Mouse (Mus musculus) mature B cell (primary cell): ENCODE measurements around the gene Ist1.

Experiments used
- in situ Hi-C: fragments of 300-500 bp; cut with MboI; formaldehyde crosslinking; loops from 2 replicates; pipeline ENCODE4 v1.14.3; 2019

The Ist1 gene

DNA sequence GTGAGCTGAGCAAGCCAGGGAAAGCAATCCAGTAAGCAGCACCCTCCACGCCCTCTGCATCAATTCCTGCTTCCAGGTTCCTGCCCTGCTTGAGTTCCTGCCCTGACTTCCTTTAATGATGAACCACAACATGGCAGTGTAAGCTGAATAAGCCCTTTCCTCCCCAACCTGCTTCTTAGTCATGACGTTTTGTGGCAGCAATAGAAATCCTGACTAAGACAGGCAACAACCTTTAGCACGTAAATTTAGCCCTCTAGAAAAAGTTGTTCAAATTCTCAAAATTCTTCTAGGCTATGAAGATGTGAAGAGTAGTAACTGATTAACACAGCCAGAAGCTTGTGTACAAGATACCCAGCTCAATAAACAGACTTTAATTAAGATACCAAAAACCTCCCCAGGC is 11.5 kb downstream of the Ist1 start:
- in situ Hi-C loops = no loop called here

DNA sequence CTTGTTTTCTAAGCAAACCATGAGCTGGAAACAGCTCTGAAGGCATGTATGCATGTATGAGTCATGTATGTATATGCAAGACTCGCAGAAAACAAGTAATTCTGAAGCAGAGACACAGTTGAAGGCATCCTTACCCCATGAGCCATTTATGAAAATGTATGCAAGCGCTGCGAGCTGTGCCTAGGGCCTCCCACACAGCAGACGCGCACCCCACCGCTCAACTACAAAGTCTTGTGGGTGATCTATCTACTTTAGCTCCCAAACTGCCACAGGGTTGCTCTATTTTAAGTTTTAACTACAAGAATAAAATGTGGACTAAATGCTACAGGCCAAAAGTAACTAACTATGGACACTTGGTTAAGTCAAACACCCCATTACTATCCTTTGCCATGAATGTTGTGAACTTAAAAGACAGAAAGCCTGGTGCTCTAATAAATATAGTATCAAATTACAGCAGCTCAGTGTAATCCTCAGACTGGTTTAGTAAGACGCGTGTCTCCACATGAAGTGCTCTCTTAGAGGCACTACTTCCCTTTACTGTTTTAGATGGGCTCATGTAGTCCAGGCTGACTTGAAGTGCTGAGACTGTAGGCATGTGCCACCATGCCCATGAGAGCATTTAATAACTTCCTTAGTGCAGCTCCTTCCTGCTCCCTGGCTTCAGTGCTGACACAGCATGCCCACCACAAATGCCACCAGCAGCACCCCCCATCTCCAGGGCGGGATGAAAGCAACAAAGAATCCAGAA is 17.0 kb downstream of the Ist1 start:
- in situ Hi-C loops = no loop called here

DNA sequence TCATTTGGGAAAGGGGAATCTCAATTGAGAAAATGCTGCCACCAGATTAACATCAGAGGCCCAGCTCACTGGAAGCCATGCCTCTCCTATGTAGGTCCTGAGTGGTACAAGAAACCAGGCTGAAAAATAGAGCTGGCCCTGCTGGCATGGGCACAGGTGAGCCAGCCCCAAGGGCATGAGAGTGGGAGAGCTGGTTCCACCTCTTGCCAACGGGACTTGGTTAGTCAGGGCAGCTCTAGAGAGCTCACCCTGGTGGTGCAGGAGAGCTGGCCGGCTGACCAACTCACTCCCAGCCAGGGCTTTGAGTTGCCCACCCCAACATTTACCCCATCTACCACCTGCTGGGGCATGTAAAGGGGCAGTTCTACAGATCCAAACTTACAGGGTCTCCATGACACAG is 19.5 kb downstream of the Ist1 start:
- in situ Hi-C loops = no loop called here

DNA sequence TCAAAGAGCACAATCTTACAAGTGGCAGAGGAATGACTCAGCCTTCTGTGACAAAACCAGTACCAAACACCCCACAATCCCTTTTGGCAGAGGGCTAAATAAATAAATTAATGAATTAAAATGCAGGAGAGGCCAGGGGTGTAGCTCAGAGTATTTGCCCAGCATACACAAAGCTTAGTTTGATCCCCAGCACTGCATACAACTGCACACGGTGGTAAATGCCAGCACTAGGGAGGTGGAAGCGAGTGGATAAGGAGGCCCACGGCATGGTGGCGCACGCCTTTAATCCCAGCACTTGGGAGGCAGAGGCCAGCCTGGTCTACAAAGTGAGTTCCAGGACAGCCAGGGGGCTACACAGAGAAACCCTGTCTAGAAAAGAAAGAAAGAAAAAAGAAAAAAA is 20.4 kb downstream of the Ist1 start:
- in situ Hi-C loops = no loop called here

DNA sequence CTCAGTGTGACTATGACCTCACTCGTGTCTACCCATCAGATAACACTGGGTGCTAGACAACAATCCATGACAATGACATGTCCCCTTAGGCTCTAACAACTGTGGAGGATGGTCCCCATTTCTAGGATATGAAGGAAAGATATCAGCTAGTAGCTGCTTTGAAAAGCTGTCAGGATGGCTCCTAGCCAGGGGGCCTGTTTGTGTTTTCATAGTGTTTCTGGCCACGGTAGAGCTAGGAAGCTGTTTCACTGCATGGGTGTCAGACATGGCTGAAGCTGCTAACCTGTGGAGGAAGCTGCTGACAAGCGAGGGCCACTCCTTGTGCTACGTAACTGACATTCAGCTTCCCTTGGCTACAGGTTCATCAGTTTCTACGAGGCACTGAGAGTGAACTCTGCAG is 26.4 kb downstream of the Ist1 start:
- in situ Hi-C loops = no loop called here

DNA sequence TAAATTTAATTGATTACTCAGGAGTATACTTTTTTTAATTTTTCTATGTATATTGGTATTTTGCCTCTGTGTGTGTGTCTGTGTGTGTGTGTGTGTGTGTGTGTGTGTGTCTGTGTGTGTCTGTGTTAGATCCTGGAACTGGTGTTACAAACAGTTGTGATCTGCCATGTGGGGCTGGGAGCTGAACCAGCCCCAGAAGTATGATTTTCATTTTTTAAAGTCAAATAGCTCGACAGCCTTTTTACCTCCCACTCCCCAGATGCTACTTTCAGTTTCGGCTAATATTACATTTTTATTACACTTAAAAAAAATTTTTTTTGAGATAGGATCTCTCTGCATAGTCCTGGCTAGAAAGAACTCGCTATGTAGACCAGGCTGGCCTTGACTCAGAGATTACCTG is 30.7 kb downstream of the Ist1 start:
- in situ Hi-C loops = no loop called here

DNA sequence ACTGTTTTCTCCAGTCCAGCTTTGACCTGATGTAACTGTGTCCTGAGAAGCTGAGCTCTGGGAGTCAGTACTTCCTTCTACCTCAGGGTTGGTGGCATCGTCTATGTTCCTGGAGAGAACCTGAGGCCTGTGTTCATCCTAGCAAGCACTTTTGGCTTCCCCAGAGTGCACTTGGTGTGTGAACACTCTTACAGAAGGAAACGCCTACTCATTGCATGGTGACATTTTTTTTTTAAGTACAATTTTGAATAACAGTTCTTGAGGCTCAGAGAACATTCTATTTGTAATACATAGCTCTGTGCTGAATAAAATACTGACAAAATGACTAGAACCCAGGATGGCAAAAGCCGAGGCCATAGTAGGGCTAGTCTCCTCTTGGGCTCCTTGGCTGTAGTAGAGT is 36.2 kb downstream of the Ist1 start:
- in situ Hi-C loops = no loop called here

DNA sequence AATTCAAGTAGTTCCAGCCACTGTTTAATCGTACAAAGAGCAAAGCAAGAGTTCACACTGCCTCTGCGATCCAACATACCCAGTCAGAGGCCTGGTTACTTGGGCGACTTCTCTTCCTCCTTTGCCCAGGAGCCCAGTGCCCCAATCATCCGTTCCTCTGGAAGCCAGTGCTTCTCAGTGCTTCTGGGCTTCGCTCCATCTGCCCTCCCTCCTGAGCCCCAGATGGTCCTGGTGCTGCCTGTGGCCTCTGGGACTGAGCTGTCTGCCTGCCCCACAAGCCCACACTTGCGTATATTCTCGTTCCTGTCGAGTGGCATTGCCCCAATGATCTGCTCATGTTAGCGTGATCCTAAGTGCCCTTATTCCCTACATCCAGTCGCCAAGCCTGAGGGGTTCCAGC is 42.3 kb downstream of the Ist1 start:
- in situ Hi-C loops = no loop called here

DNA sequence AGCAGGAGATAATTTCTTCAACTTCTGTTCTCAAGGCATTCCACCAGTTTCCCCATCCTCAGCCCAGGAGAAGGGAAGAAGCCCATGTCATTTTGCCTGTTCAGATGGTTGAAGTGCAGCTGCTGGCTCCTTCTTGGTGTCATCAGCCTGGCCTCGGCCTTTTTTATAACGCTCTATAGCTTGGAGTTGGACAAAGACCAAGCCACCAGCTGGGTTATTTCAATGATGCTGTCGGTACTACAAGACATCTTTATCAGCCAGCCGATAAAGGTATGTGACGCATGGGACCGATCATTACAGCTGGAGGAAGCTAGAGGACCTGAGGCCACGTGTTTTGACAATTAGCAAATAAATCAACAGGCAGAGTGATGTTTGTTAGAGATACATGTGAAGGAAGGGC is 44.6 kb downstream of the Ist1 start:
- in situ Hi-C loops = no loop called here

DNA sequence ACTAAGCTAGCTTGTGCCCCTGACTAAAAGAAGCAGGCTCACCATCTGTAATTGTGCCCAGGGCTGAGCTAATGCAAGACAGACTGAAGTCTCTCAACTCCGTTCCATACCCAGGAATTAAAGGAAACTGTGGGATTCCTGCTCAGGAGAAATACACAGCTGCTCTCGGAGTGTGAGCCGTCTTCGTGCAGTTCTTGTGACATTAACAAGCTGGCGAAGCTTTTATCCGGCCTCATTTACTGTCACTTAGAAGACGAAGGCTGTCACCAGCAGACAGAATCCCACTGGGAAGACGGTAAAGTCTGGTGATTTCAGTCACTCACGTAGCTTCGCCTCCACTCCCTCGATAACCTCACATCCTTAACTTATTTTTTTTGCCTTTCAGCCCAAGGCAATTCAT is 45.7 kb downstream of the Ist1 start:
- in situ Hi-C loops = no loop called here

DNA sequence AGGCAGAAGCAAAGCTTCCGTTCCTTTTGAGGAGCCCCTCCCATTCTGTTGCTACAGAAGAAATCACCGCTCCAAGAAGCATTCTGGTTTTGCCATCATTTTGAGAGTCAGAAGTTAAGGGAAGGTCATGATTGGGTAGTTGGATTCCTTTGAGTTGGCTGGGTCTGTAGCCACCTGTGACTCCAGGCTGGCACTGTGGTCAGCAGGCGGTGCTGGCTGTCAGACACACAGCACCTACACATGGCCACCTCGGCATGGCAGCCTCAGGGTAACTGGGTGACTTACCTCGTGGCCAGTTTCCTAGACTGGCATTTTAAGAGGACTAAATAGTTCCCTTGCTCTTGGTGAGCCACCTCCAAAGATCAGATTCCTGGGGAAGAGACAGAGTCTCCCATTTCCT is 51.8 kb downstream of the Ist1 start:
- in situ Hi-C loops = no loop called here

DNA sequence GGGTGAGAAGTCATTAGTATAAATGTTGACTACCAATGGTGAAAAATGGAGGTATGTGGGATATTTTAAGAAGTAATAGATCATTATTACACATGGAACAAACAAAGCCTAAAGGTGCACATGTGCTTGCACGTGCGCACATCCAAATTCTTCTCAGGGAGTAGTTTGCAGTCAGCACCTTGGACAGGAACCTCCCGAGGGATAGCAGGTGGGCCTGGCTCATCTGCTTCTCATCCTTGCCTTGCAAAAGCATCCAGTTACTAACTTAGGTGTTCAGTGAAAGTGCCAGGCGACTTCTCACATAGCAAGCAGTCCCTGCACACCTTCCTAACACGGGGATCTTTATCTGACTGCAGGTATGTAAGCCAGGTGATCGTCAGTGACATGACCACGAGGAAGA is 52.6 kb downstream of the Ist1 start:
- in situ Hi-C loops = no loop called here

DNA sequence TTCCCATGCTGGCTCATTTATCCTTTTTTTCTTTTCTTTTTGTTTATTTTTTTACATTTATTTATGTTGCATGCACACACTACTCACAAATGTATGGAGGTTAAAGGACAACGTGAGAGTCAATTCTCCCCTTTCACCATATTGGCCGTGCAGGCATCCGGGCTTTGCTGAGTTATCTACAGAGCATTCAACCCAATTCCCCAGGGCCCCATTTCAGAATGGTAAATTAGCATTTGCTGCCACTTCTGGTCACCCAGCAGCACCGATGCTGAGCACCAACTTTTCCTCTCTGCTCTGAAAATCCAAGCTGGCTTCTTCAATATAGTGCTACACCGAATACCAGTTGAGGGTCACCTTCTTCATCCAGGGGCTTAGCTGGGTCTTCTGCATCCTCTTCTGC is 54.2 kb downstream of the Ist1 start:
- in situ Hi-C loops = no loop called here

DNA sequence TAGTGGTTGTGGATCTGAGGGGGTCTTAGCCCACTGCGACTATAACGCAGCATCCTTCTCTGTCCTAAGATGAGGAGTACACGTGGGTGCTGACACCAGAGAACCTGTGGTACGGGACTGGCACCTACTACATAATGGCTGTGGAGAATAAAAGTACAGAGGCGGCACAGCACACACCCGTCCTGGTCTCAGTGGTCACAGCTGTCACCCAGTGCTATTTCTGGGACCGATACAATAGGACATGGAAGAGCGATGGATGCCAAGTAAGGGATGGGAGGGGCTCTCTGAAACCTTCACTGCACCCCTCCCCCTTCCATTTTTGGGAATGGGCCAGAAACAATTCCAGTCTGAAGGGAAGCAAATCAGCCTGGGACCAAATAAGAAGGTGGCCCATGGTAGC is 57.9 kb downstream of the Ist1 start:
- in situ Hi-C loops = no loop called here

DNA sequence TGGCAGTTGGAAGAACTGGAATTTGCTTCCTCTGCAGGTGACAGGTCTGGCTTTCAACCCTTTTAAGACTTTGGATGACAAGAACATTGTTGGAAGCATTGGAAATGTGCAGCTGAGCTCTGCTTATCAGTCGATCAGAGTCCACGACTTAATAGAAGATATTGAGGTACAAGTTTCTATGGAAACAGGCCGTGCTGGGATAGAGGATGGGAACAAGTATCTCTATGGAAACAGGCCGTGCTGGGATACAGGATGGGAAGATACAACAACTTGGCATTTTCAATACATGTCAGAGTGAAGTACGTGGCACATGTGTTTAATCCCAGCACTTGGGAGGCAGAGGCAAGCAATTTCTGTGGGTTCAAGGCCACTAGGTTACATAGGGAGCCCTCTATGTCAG is 60.6 kb downstream of the Ist1 start:
- in situ Hi-C loops = no loop called here

DNA sequence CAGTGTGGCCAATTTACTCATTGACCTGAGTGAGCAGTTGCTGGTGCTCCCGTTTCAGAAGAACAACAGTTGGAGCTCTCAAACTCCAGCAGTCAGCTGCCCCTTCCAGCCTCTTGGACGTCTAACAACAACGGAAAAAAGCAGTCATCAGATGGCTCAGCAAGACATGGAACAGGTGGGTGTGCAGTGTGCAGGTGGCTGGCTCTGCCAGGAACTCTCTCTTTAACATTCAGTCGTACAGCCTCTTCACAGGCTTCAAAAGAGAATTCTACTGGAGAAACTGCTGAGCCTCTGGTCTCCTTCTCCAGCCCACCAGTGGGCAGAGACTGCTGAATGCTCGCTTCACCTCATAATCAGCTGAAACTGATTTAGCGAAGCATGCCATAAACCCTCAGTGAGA is 64.4 kb downstream of the Ist1 start:
- in situ Hi-C loops = no loop called here
